Mouse (Mus musculus): ENCODE data around the gene Elk4.

Elk4 gene

DNA sequence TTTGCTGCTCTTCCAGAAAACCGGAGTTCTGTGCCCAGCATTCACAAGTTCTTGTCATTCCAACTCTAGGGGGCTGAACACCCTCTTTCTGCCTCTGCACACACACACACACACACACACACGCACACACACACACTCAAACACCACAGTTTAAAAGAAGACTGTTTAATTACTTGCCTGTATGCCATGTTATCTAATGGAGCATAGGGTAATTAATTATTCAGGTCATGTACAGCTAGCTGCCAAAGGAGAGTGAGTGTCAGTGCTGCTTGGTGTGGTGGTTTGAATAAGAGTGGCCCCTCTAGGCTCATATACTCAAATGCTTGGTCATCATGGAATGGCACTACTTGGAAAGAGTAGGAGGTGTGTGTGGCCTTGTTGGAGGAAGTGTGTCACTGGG, 23.6 kb upstream of the Elk4 start:
- no peak for DNase-seq (ENCODE audit: low spot score in 2 of 2)

DNA sequence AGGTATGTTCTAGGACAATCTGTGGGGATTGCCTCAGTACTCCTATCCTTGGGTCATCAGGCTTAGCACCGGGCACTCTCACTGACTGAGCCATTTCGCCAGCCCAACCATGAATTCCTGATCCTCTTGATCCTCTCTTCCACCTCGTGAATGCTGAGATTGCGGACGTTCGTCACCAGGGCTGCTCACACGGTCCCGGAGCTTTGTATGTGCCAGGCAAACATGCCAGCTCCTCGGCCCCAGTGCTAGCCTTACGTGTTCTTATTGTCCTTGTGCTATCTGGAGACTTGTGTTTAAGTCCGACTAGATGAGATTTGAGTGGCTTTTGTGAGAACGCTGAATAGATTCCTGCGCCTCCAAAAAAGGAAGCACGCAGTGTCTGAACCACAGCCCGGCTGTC, 20.0 kb upstream of the Elk4 start:
- no peak for DNase-seq (ENCODE audit: low spot score in 2 of 2)

DNA sequence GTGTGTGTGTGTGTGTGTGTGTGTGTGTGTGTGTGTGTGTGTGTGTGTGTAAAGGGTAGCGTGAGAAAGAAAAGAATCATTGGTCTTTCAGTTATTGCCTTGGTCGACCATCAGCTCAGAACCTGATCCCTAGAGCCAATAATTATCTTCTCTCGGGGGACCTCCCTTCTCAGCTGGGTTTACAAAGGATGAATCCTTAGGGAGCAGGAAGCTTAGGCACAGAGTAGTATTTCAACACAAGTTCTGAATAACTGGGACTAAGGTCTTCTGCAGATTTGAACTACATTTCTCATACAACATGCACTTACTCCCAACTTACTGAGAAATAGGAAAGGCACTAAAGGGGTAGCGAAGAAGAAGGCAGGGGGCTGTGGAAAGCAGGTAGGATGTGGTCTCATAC, 17.9 kb upstream of the Elk4 start:
- no peak for DNase-seq (ENCODE audit: low spot score in 2 of 2)

DNA sequence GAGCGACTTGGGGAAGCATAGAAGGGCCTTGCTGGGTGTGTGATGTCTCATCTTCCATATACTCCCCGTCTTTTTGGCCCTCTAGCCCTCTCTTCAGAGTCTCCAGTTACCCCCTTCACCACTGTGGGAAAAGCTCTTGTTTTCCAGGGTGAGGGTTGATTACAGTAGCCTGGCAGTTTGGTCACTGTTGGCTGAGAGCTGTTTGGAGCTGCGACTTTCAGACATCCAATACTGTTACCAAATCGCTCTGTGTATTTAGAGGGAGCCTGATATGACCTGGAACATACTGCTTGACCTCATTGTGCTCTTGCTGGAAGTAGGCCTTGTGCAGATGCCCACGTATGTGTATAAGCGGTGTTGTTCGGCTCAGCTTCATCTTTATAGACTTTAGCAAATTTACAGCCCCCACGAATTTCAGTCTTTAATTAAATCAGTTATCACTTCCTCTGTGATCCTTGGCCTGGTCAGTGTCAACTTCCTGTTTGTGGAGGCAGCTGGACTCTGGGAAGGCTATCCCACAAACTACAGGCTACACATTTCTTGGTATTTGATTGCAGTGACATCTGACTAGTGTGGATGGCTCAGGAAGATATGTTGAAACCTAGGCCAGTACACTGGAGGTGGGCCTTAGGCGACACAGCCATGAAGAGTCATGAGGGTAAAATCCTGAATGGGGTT, 17.2 kb upstream of the Elk4 start:
- no peak for DNase-seq (ENCODE audit: low spot score in 2 of 2)

DNA sequence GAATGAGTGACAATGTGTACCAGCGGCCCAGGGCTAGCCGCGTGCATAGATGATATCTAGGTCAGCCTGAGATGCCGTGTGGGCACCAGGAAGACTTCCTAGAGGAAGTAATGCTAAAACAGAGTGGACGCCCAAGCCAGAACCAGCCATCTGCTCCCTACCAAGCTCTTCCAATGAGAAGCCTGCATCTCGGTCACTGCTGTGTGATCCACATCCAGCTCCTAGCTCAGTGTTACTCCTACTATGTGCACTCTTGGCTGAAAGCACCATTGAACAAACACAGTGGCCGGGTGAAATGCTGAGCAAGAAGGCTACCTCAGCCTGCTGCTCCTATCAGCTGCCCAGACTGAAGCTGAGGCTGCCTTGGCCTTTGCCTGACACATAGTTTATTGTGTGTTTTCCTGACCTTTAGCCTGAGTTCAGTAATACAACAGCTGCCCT, 14.8 kb upstream of the Elk4 start:
- no peak for DNase-seq (ENCODE audit: low spot score in 2 of 2)

DNA sequence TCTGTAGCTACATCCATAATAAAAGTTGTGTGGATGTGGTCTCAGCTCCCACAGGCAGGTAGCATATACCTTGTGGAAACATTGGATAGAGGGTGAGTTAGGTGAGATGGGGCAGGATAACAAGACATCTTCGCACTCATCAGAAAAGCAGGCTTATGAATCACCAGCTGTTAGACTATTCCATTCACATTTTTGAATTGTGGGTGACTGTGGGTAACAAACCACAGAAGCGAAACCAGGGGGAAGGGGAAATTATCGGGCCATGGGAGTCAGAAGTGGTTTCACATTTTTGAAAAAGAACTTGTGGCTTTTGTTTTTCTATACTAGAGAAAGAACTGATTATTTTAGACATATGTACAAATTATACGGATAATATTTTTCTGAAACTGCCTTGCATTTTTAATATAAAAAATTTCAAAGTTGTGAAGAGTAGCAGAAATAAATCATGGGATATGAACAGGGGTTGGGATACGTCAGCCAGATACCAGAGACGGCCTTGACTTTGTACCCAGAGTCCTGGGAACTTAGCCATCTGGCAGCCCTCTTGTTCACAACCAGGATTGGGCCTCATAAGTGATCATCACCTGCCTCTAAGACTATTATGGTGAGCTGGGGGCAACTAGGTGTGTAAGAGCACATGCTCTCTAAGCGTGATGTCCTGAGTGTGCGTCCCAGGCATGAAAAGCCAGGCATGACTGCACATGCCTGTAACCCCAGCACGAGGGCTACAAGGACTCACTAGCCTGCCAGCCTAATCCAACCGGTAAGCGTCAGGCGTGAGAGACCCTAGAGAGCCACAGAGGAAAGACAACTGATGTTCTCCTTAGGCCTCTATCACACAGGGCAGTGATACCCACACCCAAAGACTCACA, 14.0 kb upstream of the Elk4 start:
- no peak for DNase-seq (ENCODE audit: low spot score in 2 of 2)

DNA sequence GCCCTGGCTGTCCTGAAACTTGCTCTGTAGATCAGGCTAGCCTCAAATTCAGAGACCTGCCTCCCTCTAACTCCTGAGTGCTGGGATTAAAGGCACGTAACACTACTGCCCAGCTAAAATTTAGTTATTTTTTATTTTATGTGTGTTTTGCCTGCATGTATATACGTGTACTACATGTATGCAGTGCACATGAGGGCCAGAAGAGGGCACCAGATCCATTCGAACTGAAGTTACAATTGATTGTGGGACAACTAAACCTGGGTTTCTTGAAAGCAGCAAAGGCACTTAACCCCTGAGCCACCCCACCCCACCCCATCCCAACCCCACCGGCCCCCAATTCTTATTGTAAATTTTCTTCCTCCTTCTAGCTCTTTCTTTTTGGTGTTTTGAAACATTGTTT, 12.3 kb upstream of the Elk4 start:
- DNase-seq (ENCODE audit: low spot score in 2 of 2) = peak; percentile 58 to 78

DNA sequence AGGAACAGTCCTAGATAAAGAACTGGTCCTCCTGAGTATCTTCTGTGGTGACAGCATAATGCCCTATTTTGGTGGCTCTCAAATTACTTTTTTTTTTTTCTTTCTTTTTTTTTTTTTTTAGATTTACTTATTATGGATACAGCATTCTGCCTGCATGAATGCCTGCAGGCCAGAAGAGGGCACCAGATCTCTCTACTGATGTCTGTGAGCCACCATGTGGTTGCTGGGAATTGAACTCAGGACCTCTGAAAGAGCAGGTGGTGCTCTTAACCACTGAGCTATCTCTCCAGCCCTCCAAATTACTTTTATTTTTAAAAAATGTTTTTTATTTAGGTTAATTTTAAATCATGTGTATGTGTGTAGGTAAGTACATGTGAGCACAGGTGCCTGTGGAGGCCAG, 6.9 kb upstream of the Elk4 start:
- DNase-seq (ENCODE audit: low spot score in 2 of 2) = no peak

DNA sequence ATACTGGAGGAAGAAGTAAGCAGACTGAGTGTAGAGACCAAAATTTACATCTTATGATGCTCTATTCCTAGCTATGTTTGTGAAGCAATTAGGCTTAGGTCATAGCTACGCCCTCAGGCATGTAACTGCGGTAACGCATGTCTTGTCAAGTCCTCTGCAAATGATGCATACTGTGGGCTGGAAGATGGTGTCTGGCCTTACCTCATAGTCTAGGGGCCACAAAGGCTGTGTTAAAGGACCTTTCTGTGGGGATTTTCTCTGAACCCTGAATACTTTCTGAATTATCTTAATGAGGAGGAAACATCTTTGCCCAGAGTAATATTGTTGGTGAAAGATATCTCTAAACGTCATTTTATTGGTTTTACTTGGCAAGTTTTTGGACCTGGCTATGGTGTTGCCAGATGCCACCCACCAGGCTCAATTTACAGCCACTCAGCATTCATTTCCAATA, 5.5 kb upstream of the Elk4 start:
- no peak for DNase-seq (ENCODE audit: low spot score in 2 of 2)

DNA sequence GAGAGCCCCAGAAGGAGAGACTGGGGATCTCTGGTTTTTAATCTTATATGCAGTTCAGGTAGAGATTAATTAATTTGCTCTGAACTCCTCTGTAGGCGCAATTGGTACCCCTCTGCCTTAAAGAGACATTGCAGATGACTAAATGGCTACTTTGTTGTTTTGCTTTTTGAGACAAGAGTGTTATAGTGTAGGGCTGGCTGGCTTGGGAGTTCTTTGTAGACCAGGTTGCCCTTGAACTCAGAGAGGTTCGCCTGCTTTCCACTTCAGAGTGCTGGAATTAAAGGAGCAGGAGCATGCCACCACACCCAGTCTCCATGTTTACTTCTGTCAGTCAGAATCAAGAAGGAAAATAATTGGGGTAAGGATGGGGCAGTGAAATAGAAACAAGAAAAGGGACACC, 4.3 kb upstream of the Elk4 start:
- no peak for DNase-seq (ENCODE audit: low spot score in 2 of 2)

DNA sequence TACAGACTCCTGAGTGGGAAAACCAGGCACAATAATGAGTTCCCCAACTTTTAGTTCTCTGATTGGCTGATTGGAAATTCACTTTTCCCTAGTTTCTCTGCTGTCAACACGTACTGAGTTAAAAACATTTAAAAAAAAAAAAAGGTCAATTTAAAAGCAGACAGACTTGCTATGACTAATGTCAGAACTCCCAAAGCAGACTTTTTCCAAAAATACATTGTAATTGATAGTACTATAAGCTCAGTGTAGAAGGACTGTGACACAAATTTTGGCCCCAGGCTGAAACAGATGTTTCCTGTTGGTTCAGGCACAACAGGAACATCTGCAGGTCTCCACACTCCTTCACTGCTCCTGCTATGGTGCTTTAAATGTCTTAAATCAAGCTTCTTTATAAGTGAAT, 3.6 kb upstream of the Elk4 start:
- no peak for DNase-seq (ENCODE audit: low spot score in 2 of 2)

DNA sequence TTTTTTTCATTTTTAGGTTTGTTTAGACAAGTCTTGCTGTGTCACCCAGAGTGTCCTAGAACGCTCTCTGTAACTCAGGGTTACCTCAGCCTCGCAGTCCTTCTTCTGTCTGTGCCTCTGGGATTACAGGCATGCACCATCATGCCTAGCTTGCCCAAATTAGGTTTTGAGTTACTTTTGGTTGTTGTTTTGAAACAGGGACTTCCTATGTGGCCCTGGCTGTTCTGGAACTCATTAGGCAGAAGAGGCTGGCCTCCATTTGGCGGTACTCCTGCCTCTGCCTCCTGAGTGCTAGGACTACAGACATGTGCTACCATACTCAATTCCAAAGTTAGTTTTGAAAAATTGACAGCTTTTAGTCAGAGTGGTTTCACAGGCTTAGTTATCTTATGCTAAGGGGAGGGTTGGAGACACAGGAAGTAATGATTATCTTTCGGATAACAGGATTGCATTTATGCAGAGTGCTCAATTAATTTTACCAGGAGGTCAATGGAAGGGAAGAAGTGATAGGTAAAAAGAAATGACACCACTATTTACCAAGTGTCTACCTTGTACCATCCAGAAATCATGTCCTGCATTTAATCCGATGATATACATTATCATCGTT, 2.7 kb upstream of the Elk4 start:
- no peak for DNase-seq (ENCODE audit: low spot score in 2 of 2)

DNA sequence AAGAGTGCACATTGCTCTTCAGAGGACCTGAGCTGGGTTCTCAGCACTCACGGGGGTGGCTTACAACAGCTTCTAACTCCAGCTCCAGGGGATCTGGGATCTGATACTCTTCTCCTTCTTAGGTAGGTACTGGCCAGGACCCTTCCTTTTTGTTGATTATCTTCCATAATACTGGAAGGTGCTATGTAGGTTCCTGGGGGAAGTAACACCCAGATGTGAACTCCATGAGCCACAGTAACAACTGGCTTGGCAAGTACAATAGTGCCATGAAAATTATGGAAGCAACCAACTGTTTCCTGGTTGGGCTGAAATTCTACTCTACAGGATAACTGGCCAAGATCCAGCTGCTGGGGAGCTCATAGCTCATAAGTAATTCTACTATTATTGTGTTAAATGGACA, 1.9 kb upstream of the Elk4 start:
- no peak for DNase-seq (ENCODE audit: low spot score in 2 of 2)

DNA sequence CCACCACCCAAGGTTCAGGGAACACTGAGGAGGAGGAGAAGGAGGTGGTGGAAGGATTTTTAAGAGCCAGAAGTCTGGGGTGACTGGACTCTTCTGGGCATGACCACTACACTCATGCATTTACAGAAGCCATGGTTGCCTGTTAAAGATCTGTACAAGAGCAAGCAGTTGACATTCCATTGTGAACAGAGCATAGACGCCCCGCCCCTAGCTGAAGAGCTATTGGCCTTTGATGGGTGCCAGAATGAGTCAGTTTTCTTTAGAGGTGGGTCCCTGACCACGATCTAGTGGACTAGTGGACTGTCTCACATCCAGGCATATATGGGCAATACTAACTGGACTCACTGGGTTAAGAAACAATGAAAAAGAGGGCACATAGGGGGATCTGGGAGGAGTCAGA, 1.4 kb upstream of the Elk4 start:
- no peak for DNase-seq (ENCODE audit: low spot score in 2 of 2)

DNA sequence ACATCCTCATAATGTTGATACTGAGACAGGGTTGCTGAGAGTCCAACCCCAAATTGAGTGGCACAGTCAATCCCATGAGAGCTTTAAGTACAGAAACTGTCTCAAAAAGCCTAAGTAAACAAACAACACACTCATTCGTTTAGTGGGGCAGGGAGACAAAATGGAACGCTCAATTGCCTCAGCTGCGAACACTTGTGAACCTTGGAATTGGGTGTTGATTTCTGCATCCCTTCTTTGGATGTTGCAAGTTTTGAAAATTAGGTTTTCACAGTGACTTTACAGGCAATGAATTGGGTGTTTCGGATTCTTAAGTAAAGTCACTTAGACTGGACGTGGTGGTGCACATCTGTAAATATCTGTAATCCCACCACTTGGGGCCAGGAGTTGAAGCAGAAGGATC, 686 bp upstream of the Elk4 start:
- no peak for DNase-seq (ENCODE audit: low spot score in 2 of 2)

DNA sequence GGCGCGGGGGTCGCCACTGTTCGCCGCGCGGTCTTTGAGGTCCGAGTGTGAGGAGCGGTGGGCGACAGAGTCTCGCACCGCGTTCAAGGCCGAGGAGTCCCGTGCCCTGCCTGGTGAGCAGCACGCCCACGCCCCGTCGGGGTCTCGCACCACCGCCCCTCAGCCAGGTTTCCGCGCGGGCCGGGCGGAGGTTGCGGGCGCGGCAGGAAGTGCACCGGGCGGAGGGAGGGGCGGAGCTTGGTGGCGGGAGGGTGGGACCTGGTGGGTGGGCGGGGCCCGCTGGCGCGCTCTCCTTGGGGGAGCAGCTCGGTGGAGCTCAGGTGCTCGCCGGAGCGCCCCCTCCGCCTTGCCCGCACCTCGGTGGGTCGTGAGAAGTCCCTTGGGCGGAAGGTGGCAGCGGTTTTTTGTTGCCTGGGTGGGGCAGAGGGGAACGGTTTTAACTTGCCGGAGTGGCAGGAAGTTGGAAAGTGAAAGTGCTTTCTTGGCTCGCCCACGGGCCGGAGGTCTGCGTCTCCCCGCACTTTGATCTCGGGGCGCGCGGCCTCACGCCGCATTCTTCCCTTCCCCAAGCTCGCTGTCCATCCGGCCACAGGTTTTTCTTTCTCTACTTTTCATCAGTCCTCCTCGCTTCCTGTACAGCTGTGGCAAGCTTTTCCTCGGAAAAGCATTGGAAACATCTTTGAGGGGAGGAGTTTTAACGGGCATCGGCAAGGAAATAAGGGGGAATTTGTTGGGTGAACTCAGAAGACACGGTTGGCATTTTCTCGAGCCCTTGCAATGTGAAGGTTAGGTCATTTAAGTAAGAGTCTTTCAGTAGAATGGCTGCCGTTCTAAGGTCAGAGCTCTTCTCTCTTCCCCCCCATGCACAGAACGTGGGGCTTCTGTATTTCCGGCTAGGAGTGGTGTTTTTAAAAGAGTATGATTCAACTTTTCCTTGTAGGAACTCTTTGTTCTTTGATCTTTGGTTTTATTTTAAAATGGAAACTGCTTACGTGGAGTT, 721 bp downstream of the Elk4 start:
- DNase-seq (ENCODE audit: low spot score in 2 of 2) = peak; percentile 95

DNA sequence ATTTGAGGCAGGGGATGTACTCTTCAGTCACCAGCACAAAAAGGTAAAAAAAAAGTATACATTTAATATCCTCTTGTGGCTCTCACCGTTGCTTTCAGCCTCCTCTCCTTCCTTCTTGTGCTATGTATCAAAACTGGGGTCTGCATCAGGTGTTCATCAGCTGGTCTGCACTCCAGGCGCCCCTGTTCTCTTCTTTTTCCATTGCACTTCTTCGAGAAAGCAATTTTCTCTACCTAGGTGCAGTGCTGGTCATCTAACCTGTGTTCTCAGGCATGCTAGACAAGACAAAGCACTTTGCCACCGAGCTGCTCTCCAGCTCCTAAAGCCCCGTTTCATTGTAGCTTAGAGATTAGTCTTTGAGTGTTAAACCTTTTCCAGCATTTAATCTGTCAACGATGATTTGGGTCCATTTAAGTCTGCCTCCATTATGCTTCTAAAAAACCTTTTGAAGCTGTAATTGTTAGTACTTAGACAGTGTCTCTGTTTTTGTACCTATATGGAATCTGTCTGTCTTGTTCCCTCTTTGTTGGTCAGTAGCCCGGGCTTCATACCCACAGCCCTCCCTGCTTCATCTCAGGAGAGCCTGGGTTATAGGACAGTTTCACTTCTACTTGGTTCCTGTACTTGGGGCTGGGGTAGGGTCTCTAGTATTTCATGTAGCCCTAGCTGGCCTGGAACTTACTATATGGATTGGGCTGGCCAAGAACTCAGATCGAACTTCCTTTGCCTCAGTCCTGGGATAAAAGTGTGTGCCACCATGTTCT, 1.7 kb downstream of the Elk4 start:
- no peak for DNase-seq (ENCODE audit: low spot score in 2 of 2)

DNA sequence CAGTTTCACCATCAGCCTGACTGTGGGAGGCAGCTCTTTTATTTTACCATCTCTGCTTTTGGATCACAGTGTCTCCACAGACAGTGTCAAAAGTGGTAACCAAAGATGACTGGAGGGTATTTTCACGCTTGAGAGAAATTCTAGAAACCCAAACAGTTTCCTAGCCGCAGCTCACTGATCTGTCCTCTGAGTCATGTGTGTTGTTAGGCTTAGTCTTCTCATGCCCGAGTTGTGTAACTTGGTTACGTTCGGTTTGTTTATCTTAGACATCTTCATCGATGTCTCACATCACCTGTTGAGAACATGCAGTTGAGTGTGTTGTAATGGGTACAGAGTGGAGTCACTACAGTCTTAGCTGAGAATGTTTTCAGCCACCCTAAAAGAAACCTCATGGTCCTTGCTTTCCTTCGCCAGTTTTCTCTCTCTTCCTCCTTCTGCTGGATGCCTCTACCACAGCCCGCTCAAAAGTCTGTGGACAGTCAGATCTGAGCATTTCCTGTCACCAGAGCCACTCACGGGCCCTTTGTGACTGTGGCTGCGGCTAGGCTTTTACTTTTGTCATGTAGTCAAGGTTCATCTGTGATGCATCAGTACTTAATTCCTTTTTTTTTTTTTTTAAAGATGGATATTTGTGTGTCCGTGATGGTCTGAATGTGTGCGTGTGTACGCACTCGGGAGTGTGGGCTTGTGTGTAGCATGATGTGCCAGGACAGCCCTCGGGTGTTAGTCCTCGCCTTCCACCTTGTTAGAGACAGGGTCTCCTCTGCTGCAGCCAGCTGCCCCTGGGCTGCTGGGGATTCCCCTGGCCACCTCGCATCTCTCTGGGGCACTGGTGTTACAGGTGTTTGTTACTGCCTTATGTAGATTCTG, 3.5 kb downstream of the Elk4 start:
- peak; percentile 83 to 86 for DNase-seq (ENCODE audit: low spot score in 2 of 2)

DNA sequence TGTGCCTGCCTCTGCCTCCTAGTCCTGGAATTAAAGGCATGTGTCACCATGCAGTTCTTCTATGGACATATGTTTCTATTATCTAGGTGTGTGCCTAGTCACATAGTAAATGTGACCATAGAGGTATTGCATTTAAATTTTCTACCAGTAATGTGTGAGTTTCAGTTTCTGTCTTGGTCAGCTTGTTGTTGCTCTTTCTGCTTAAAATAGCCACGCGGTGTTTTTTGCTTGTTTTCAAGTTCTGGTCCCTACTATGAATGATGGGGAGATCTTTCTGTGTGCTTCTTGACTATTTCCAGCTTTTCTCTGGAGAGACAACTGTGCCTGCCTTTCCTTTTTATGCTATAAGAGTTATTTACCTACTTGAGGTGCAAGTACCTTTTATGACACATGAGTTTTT, 4.4 kb downstream of the Elk4 start:
- peak; percentile 42 to 68 for DNase-seq (ENCODE audit: low spot score in 2 of 2)

DNA sequence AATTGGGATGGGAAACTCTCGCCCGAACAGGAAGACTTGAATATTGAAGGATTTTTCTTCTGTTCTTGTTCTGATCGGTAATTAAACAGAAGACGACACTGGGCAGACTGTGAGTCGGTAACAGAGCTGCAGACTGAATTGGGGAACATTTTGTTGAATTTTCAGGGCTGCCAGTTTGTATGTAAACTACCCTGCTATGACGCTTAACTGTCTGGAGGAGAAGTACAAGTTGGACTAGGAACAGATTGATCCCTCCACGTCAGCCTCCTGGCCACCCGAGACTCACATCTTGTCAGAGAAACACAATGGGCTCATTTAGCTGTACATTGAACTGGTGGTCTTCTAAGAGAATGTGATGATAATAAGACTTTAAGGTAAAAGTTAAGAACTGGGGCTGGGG, 5.5 kb downstream of the Elk4 start:
- no peak for DNase-seq (ENCODE audit: low spot score in 2 of 2)
